Mouse (Mus musculus) olfactory bulb, adult 2 months (tissue): Measurements from ENCODE around the gene Osbp. TPM values are rescaled to one million over a fixed set of nuclear protein-coding genes. Genes with fewer than 3 reads are reported as not detected.
"Not testable (repeated sequence)": the region's sequence is repeated elsewhere in the genome, so short reads cannot be mapped to it uniquely, and the experiment has no call there.

Source experiments
- H3K27ac ChIP-seq: fragments of 200-500 bp; 2 replicates; pipeline ENCODE4 v1.5.1; 2012; ENCODE audit warnings: low read depth, low read length; ENCODE audit not compliant: insufficient read depth
- H3K4me1 ChIP-seq: fragments of 200-500 bp; 2 replicates; pipeline ENCODE4 v1.6.1; 2012; ENCODE audit warnings: low read length; ENCODE audit not compliant: control insufficient read depth, insufficient read depth
- H3K4me3 ChIP-seq: fragments of 200-500 bp; 2 replicates; pipeline ENCODE4 v1.5.1; 2012; ENCODE audit warnings: mild to moderate bottlenecking, low read depth, low read length, moderate library complexity; ENCODE audit not compliant: insufficient read depth
- CTCF ChIP-seq: fragments of 200-500 bp; IDR thresholded peaks from 2 replicates; pipeline ENCODE4 v1.5.1; 2012; ENCODE audit warnings: low read depth, mild to moderate bottlenecking, low read length, moderate library complexity; ENCODE audit not compliant: insufficient read depth
- POLR2A ChIP-seq: fragments of 200-500 bp; IDR thresholded peaks from 2 replicates; pipeline ENCODE4 v1.6.1; 2012; ENCODE audit warnings: mild to moderate bottlenecking, low read depth, low read length, moderate library complexity; ENCODE audit not compliant: insufficient read depth
- WGBS: fragments of 180-500 bp; shearing (Covaris S2); methylation state at CpG from one replicate; pipeline ENCODE4 v1.1.7; 2018; 5-methylcytosine and 5-hydroxymethylcytosine counted together
- polyA plus RNA-seq: library from polyadenylated mRNA; stranded (reverse); fragments of >200 nt; gene quantifications from 2 replicates; pipeline ENCODE4 v1.2.4, GENCODE M21; 2012; ENCODE audit warnings: low replicate concordance; ENCODE audit not compliant: missing spikeins, insufficient read depth, insufficient read length

Gene Osbp
- polyA plus RNA-seq, 1 experiment, result 158 TPM

- Histone ChIP-seq H3K4me1 (no peaks in the 10 kb centered on the region), H3K27ac (no peak overlapping the region), H3K4me3 (no peak overlapping the region)
- no peak for TF ChIP-seq CTCF
- TF ChIP-seq POLR2A, result no peak
- 78% methylated on average over 5 of the region's 5 CpGs for WGBS
Observed at GRCm38 (mm10) chr19:11977363-11977762, 11.6 kb downstream of the Osbp start.

GRCm38 (mm10) chr19:11980471-11980870, 14.7 kb downstream of the Osbp start:
- TF ChIP-seq POLR2A (no peak), CTCF (no peak)
- Histone ChIP-seq H3K4me3 (no peak overlapping the region), H3K4me1 (no peaks in the 10 kb centered on the region), H3K27ac (no peak overlapping the region)
- 90% methylated on average over 4 of the region's 4 CpGs for WGBS

- WGBS, result 78% methylated on average over 5 of the region's 5 CpGs
- not testable (repeated sequence) for H3K4me3 ChIP-seq, H3K4me1 ChIP-seq, H3K27ac ChIP-seq
Observed at GRCm38 (mm10) chr19:11984614-11985013, 18.9 kb downstream of the Osbp start.

- WGBS, result 92% methylated on average over 3 of the region's 3 CpGs
- no peaks in the 10 kb centered on the region for H3K4me1 ChIP-seq
- H3K4me3 ChIP-seq, result no peak overlapping the region
- no peak for TF ChIP-seq POLR2A
- no peak for TF ChIP-seq CTCF
- H3K27ac ChIP-seq, result no peak overlapping the region
Observed at GRCm38 (mm10) chr19:11987841-11988240, 22.1 kb downstream of the Osbp start.

GRCm38 (mm10) chr19:11989334-11989733, 23.6 kb downstream of the Osbp start:
- 94% methylated on average over 7 of the region's 7 CpGs for WGBS
- Histone ChIP-seq H3K4me1 (no peaks in the 10 kb centered on the region), H3K4me3 (no peak overlapping the region), H3K27ac (no peak overlapping the region)
- TF ChIP-seq POLR2A (no peak), CTCF (no peak)

GRCm38 (mm10) chr19:11992034-11992433, 26.3 kb downstream of the Osbp start:
- WGBS, result 94% methylated on average over 9 of the region's 9 CpGs
- no peak overlapping the region for H3K27ac ChIP-seq
- TF ChIP-seq POLR2A (no peak), CTCF (no peak)
- no peaks in the 10 kb centered on the region for H3K4me1 ChIP-seq
- no peak overlapping the region for H3K4me3 ChIP-seq

GRCm38 (mm10) chr19:11992441-11993029, 26.8 kb downstream of the Osbp start:
- no peak overlapping the region for H3K27ac ChIP-seq
- no peaks in the 10 kb centered on the region for H3K4me1 ChIP-seq
- TF ChIP-seq POLR2A, result no peak
- TF ChIP-seq CTCF, result no peak
- 79% methylated on average over 10 of the region's 10 CpGs for WGBS
- no peak overlapping the region for H3K4me3 ChIP-seq

- Histone ChIP-seq H3K27ac (no peak overlapping the region), H3K4me1 (no peaks in the 10 kb centered on the region), H3K4me3 (no peak overlapping the region)
- WGBS, result 87% methylated on average over 6 of the region's 6 CpGs
- TF ChIP-seq CTCF (no peak), POLR2A (no peak)
Observed at GRCm38 (mm10) chr19:11994703-11995431, 29.1 kb downstream of the Osbp start.

GRCm38 (mm10) chr19:11995722-11996448, 30.1 kb downstream of the Osbp start:
- 77% methylated on average over 2 of the region's 2 CpGs for WGBS
- Histone ChIP-seq H3K27ac (no peak overlapping the region), H3K4me3 (no peak overlapping the region), H3K4me1 (no peaks in the 10 kb centered on the region)
- TF ChIP-seq CTCF, result no peak
- no peak for TF ChIP-seq POLR2A
